Mouse (Mus musculus) megakaryocyte, embryonic 14.5 days (primary cell): ENCODE measurements around the gene Gm27029.

ENCODE experiments used
- FLI1 ChIP-seq: IDR thresholded peaks from 2 replicates; pipeline ENCODE4 v1.6.1; 2012; ENCODE audit warnings: low read length, inconsistent platforms, mixed read lengths
- GATA1 ChIP-seq: IDR thresholded peaks from 3 replicates; pipeline ENCODE4 v1.6.1; 2012; ENCODE audit warnings: mixed read lengths, low read length, inconsistent platforms, borderline replicate concordance

GRCm38 (mm10) chr11:101454702-101455101, 30.1 kb upstream of the Gm27029 start:
- TF ChIP-seq FLI1 (no peak), GATA1 (no peak)
